Mouse (Mus musculus): ENCODE results near the gene Wars. TPM values are rescaled to one million over a fixed set of nuclear protein-coding genes. Genes with fewer than 3 reads are reported as not detected.
"Not testable (repeated sequence)": the region's sequence is repeated elsewhere in the genome, so short reads cannot be mapped to it uniquely, and the experiment has no call there.

Gene Wars
- total RNA-seq, 2 experiments from 2014 or later = 23.5 to 29.2 TPM

DNA sequence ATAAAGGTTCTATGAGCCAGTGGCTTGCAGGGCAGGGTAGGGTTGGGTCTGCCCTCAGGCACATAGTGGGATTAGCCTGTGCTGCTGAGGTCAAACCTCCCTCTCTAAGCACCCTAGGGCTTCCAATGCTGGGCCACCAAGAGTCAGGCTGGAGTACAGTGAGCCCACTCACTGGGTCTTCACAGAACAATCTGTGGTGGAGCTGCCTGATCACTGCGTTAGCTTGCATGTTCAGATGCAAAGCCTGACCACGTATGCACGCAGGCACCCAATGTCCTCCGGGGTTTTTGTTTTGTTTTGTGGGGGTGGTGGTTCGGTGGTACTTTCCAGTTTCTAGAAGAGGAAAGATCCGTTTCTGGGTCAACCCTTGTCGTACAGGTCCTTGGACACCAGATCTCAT lies 36.9 kb downstream of the Wars start:
- no peak for DNase-seq (ENCODE audit: low spot score)

DNA sequence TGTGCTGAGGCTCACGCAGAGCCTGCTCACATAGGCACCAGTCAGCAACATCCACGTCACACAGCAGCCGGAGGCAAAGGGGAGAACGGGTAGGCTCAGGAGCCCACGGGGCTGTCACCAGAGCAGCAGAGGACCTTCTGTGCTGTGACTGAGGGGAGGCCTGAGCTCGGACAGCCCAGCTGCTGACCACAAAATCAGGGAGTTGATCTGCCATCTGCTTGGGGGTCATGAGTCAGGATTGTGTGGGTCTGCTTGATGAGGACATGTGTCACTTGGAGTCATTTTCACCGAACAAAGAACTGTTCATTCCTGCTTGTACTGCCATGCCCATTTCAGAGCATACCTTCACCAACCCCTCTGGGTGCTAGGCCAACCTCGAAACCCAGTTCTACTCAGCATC lies 37.8 kb downstream of the Wars start:
- no peak for DNase-seq (ENCODE audit: low spot score)

DNA sequence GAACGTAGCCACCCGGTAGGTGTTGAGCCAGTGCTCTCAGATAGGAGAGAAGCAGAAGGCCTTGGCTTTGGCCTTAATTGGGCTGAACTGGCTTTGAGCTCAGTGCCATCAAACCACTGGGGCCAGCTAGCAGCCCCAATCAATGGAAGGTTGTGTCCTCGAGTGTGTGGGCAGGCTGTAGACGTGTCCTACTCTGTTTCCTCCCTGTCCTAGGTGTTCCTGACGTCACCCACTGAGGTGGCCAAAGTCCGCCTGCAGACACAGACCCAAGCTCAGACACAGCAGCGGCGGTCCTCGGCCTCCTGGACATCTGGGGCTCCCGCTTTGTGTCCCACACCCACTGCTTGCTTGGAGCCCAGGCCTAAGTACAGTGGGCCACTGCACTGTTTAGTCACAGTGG lies 38.9 kb downstream of the Wars start:
- DNase-seq (ENCODE audit: low spot score) = no peak

DNA sequence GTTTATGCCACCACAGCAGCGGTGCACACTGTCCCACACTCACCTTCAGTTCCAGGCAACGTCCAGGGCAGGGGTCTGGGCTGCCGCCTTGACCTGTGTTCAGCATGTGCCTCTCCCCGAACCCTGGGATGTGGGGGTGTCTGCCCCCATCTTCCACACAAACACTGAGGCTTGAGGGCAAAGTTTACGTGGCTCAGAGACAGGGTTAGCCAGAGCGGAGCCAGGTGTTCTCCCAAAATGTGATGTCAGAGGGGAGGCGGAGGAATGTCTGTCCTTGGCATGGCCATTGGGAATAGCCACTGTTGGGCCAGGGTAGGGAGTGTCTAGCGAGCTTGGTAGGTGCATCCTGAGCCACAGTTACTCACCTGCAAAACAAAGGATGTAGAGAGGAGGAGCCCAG lies 41.2 kb downstream of the Wars start:
- no peak for DNase-seq (ENCODE audit: low spot score)

DNA sequence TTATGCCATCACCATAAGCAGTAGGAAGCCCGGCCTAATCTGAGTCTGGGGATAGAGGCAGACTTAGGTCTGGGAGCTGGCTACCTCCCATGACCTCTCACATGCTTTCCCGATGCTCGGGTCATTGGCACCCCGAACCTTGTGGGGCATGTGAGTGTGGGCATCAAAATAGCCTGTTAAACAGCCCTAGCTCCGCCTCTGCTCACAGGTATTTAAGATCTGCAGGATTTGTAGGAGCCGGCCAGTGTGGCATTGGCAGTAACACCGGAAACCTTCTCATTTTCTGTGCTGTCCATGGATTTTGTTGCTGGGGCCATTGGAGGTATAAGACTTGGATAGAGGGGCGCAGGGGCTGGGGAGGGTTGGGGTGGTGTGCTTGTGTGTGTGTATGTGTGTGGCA lies 43.1 kb downstream of the Wars start:
- DNase-seq (ENCODE audit: low spot score) = no peak

DNA sequence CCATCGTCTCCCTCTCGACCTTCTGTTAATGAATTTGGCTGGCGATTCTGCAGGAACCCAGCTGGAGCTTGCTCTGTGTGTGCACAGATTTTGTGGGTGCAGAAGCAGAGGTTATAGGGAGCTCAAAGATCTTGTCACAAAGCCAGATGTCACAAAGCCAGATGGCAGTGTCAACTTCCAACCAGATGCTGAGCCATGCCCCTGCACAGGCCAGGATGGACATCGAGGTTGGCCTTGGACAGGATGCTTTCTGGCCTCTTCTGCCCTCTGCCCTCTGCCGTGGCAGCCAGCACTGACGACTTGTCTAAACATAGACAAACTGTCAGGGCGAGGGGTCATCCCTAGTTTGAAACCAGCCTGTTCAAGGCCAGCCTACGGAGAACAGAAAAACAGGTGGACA lies 43.8 kb downstream of the Wars start:
- DNase-seq (ENCODE audit: low spot score) = no peak

DNA sequence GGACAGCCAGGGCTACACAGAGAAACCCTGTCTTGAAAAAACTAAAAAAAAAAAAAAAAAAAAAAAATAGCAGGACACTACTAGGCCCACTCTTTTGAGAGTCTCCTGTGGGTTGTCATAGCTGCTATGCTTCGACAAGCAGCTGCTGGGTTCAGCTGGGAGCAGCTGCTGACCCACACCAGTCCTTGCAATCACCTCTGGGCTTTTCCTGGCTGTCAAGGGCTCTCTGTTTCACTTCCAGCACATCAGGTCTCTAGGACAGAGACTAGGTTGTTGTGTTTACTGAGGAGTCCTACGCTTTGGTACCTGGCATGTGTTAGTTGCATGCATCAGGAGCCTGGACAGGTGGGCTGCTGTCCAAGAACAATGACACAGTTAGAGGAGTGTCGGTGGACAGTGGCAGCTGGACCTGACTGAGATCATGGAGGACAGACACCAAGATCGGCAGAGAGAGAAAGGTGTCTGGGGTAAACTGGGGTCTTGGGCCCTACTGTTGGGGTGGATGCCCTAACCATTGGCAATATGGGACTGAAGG lies 44.4 kb downstream of the Wars start:
- no peak for DNase-seq (ENCODE audit: low spot score)

DNA sequence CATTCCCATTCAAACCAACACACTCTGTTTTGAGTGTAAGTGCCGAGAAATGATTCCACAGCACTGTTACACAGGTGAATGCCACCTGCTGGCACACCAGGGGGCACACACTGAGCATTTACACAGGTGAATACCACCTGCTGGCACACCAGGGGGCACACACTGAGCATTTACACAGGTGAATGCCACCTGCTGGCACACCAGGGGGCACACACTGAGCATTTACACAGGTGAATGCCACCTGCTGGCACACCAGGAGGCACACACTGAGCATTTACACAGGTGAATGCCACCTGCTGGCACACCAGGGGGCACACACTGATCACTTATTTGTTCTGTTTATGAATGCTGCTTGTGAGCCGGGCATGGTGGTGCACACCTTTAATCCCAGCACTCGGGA lies 45.9 kb downstream of the Wars start:
- DNase-seq (ENCODE audit: low spot score) = not testable (repeated sequence)

DNA sequence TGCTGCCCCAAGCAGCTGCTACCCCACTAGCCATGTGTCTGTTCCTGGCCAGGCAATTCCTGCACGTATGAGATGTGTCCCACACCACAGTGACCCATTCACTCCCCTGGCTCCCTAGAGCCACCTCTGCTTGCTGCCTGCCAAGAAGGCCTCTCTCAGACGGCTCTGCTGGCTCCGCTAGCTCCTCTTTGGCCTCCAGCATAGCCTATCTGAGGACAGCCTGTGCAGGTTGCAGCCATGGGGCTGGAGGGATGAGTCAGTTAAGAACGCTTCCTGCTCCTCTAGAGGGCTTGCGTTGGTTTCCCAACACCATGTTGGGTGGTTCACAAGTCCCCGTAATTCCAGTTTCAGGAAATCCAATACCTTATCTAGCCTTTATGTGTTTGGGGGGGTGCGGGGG lies 51.3 kb downstream of the Wars start:
- DNase-seq (ENCODE audit: low spot score) = peak; percentile 23

DNA sequence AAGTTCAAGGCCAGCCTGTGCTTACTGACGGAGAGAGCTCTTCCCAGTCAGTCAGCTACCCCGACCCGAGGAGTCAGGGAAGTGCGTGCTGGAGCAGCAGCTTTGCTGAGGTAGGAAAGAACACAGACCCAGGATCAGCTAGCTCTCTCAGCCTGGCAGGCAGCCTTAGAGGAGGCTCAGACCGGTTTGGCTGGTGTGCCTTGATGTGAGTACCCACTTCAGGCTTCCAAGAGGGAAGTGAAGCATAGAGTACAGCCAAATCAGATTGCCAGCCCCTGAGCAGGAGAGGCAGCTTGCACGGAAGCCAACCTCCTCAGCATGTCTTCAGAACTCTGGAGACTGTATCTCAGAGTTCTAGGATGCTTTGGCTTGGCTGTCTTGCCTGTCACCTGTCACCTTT lies 52.8 kb downstream of the Wars start:
- DNase-seq (ENCODE audit: low spot score) = peak; percentile 62

DNA sequence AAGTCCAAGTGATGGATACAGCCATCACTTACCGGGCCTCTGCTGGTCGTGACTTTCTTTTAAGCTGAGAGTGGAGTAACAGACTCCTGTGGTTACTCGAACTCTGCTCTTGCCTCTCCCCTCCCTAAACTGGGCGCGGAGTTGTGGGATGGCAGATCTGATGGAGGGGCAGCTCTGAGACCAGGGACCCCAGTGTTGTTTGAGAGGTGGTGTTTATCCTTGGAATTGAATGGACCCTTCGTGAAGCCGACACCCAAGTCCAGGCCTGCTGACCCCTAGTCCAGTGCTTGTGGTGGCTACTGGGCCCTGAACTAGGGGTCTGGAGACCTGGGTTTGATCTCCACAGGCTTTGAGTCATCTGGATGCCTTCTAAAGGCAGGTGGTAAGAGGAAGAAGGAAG lies 57.3 kb downstream of the Wars start:
- no peak for DNase-seq (ENCODE audit: low spot score)

DNA sequence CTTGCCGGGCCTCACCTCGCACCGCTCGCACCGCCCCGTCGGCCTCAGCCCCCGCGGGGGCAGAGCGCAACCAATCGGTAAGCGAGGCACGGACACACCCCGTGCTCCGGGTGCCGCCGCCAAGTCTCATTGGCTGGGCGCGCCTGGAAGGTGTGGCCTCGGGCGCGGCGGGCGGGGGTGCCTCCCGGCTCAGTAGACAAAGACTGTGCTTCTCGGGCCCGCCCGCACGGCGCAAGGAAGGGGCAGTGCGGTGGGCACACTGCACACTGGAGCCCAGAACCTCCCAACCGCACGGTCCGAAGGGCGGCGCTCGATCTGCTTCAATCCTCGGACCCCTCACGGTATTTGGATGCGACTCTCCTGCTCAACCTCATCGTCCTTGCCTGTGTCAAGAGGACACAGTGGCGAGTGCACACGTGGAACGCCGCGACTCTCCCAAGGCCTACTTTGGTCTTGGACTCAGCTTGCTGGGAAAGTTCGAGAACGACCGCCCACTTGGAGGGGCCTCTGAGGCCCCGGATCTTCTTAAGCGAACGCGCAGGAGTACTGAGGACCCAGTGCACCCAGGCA lies 58.0 kb downstream of the Wars start, which contains the start of the genes Slc25a29 and Slc25a47:
Slc25a29 (minus strand) TSS at position 44 of the 570 bp plus-strand sequence.
Slc25a47 (plus strand) TSS at position 207 of the 570 bp plus-strand sequence.
- peak; percentile 97 for DNase-seq (ENCODE audit: low spot score)

DNA sequence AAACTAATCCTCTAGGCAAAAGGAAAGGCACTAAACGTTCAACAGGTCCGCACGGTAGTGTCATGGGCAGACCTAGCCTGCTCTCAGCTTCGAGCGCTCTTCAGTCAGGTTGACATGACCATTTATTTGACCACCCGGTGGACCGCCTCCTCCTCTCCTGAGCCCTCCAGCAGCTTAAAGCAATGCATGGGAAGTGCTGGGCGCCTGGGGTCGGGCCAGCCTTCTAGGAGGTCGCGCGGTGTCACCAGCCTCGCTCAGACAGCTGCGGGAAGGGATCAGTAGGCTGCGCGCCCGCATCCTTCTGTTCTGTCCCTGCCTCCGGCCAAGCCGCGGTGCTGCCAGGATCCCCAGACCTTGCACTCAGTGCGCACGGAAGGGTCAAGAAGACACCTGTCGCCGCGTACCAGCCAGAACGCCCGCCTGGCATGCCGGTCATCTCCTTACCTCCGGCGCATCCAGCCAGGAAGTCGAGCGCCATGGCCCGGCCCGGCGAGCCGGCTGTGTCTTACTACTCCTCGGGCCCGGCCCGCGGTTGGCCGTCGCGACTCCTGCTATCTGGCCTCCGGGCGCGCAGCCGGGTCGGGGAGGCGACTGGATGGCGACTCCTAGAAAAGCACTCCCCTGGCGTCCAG lies 58.6 kb downstream of the Wars start:
- DNase-seq (ENCODE audit: low spot score) = no peak

DNA sequence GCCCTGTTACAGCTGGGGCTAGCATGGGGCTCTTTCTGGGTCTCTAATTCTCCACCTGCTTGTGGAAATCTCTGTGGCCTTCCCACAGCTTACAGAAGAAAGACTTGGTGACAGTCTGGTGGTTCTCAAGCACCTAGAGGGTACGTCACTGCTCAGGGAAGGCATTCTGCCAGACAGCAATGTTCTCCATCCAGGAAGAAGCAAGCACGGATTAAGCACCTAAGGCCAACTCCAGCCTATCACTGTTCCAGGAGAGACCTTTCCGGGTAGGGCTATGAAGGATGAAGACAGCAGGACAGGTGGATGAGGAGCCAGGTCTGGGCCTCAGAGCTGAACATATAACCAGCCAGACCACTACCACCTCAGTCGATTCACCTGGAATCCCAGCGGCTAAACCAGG lies 59.2 kb downstream of the Wars start:
- DNase-seq (ENCODE audit: low spot score) = peak; percentile 21

DNA sequence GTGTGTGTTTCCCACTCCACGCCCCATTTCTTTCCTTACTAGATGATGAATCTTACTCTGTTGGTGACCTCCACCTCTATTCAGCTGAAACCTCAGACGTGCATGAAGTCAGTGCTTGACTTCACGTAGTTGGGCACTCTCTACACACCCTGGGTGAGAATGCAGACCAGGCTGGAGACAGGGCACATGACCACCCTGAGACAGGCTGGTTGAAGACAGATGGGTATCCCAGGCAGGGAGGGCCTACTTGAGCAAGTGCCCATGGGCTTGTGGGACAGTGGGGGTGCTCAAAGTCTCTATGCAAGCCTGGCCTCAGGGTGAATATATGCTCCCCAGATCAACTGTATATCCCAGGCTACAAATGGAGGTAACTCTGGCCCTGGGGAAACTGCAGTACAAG lies 59.6 kb downstream of the Wars start:
- DNase-seq (ENCODE audit: low spot score) = no peak

DNA sequence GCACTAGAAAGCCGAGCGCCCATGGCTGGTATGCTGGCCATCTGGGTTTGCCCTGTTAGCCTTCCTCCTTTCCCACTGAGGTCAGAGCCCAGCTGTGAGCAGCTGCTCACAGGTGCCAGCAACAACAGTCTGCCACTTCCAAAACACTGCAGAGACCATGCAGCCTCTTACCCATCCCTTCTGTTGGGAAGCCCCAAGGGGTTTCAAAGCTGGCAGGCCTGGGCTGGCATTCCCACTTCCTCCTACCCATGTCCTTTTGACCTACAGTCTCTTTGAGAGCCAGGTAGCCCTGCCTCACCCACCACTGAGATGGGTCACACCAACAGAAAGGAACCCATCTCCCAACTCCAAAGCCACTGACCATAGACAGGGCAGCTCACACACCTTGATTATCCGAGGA lies 60.6 kb downstream of the Wars start:
- no peak for DNase-seq (ENCODE audit: low spot score)

DNA sequence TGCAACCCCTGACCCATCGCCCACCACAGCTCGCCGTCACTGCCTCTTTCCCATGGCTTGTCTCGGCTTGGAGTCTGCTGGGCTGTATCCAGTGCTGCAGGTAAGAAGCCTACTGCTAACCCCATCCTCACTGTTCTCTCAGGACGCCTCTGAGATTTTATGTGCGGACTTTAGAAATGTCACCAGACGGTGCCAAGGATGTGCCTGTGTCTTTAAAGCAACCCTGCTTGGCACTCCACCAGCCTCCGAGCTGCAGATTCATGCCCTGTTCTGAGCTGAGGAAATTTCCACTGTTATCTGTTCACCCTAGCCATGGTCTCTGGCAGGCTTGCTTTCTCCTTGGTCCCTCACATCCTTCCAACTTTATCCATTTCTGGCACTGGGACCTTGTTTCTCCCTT lies 61.1 kb downstream of the Wars start:
- DNase-seq (ENCODE audit: low spot score) = peak; percentile 41

DNA sequence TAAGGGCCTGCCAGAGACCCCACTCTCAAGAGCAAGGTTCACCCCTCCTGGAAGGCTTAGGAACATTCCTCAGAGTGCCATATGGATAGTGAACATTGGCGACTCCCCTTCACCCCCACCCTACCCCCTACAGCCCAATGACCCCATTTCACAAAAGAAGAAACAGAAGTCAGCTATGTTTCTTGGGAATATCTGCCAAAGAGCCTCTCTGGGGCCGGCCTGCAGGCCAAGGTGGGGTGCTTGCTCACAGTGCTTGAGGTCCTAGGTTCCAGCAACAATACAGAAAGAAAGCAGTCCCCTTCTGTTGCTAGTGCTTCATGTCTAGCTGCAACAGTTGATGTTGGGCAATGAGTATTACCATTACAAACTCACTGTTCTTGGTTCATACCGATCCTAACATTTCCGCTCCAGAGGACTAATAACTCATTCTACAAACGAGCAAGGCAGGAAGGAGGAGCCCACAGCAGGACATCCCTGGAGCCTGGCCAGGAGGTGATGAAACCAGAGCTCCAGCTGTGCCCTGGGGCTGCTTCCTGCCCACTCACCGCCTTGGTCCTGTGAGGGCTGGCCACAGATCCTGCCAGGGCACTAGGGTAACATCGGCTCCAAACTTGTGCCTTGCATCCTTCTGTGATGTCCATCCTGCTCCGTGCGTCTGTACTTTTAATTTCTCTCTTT lies 61.9 kb downstream of the Wars start:
- peak; percentile 69 for DNase-seq (ENCODE audit: low spot score)

DNA sequence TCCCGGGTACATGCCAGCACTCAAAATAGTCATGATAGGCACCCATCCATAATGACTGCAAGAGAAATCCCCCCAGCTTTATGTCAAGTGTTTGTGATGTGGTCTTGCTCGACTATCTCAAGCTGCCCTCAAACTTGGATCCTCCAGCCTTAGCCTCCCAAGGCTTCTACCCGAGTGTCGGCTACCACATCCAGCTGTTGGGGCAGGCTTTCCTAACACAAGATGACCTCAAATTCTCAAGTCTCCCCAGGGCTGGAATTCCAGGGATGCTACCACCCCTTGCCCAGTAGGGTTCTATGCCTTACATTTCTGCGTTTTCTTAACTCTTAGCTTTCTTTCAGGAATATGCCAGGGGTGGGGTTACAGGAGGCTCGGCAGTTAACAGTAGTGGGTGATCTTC lies 63.6 kb downstream of the Wars start:
- DNase-seq (ENCODE audit: low spot score) = no peak

DNA sequence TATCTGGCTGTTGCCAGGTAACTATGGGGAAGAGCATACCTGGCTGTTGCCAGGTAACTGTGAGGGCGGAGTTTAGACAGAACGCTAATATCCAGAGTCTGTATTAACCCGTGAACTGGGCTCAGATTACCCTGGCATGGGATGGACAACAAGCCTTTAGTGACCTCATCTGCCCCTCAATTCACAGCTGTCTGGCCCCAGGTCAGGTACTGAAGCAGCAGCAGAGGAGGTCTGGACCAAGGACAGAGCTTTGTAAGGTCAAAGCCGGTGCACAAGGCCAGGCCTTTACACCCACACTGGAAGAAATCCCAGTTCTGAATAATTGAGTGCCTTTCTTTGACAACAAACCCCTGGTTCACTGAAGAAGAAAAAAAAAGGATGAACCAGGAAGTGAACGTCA lies 64.3 kb downstream of the Wars start:
- no peak for DNase-seq (ENCODE audit: low spot score)

DNA sequence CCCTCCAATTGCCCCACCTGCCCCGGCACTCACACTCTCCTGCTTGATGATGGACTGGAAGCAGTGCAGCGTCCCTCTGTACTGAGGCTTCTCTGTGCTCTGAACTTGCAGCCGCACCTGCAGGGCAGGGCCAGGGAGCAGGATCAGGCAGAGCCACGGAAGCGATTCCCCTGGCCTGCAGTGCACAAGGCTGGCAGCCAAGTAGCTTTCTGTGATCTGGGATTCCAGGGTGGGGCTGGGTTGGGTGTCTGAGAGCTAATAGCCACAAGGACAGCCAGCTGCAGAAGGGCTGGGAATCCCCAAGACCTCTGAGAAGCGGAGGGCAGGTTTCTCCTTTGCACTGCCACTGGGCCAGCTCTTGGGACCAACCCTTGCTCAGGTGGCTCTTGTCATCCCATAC lies 66.3 kb downstream of the Wars start:
- peak; percentile 50 for DNase-seq (ENCODE audit: low spot score)

DNA sequence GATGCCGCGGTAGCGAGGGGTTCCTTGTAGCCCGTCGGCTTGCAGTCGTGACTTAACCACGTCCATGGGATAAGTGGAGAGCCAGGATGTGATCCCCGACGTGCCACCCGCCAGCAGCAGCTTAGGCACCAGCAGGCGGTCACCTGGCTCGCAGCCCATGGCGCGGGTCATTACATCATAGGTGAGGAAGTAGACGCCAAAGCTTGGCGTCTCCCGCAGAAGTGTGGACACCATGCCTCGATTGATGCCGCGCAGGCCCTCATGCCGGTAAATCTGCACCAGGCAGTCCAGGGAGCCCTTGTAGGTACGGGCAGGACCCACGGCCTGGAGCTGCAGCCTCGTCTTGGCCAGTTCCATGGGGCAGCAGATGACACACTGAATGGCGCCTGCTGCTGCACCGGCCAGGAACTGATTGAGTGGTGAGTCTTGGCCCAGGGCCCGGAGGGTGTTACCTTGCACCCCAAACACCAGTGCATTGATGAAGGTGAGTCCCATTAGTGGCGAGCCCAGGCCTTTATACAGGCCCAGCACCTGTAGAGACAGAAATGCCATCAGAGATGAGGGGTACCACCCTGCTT lies 66.9 kb downstream of the Wars start:
- DNase-seq (ENCODE audit: low spot score) = no peak
